Mouse (Mus musculus): ENCODE results near the gene Gfm2. TPM values are rescaled to one million over a fixed set of nuclear protein-coding genes. Genes with fewer than 3 reads are reported as not detected.

The Gfm2 gene
- polyA plus RNA-seq, 1 experiment from 2014 or later, result 32.7 TPM

DNA sequence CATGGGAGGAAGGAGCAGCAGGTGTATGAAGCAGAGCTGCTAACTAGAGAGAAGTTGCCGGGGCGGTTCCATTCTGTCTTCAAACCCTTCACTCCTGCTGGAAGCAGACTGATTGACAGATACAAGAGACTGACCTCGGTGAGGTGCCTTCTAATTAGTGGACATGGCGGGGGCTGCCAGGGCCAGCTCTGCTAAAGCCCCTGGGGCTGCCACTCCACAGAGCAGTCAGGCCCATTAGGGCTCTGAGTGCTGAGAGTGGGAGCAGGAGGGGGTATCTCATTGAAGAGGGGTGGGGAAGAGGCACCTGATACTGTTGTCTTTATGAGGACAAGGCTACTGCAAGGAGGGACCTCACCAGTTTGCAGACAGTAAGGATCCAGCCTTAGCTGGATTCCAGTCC, 77.8 kb downstream of the Gfm2 start:
- 58% methylated on average over 4 of the region's 4 CpGs for WGBS
- H3K4me2 ChIP-seq (ENCODE audit: low read depth, low read length), result no peak overlapping the region
- no peak overlapping the region for H3K4me3 ChIP-seq (replicated peaks; ENCODE audit: low read length)
- H3K9ac ChIP-seq (ENCODE audit: low read length), result no peak overlapping the region
- H3K27me3 ChIP-seq (ENCODE audit: control insufficient read depth, insufficient read depth, low read length), result no peaks in the 10 kb centered on the region
- no peaks in the 10 kb centered on the region for H3K4me1 ChIP-seq (ENCODE audit: control insufficient read depth, insufficient read depth, low read length)
- H3K9me3 ChIP-seq (replicated peaks; ENCODE audit: control insufficient read depth, low read length), result no peaks in the 10 kb centered on the region
- no peaks in the 10 kb centered on the region for H3K36me3 ChIP-seq (ENCODE audit: control insufficient read depth, insufficient read depth, low read length)
- H3K27ac ChIP-seq (ENCODE audit: low read length), result no peak overlapping the region
- no peak for ATAC-seq (ENCODE audit: insufficient read depth, low FRiP score)

DNA sequence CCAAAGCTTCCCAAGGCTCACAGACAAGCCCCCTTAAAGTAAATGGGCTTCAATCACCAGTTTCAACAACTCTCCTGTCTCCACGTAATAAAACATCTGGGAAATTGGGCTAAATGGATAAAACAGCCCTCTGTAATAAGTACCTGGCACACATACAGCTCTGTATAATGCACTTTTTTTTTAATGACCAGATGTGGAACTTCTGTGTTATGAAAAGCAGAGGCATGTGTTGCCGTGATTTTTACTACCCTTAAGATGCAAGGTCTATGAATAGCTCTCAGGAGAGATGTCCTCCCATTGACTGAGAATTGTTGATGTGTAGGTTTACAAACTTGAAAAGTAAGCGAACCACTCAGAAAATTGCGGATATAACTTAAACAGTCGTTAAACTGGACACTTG, 78.5 kb downstream of the Gfm2 start:
- no peak overlapping the region for H3K27ac ChIP-seq (ENCODE audit: low read length)
- H3K4me3 ChIP-seq (replicated peaks; ENCODE audit: low read length), result no peak overlapping the region
- H3K4me1 ChIP-seq (ENCODE audit: control insufficient read depth, insufficient read depth, low read length), result no peaks in the 10 kb centered on the region
- H3K9me3 ChIP-seq (replicated peaks; ENCODE audit: control insufficient read depth, low read length), result no peaks in the 10 kb centered on the region
- no peaks in the 10 kb centered on the region for H3K27me3 ChIP-seq (ENCODE audit: control insufficient read depth, insufficient read depth, low read length)
- H3K9ac ChIP-seq (ENCODE audit: low read length), result no peak overlapping the region
- H3K36me3 ChIP-seq (ENCODE audit: control insufficient read depth, insufficient read depth, low read length), result no peaks in the 10 kb centered on the region
- H3K4me2 ChIP-seq (ENCODE audit: low read depth, low read length), result no peak overlapping the region
- WGBS, result 59% methylated on average over 5 of the region's 5 CpGs
- ATAC-seq (ENCODE audit: insufficient read depth, low FRiP score), result no peak

DNA sequence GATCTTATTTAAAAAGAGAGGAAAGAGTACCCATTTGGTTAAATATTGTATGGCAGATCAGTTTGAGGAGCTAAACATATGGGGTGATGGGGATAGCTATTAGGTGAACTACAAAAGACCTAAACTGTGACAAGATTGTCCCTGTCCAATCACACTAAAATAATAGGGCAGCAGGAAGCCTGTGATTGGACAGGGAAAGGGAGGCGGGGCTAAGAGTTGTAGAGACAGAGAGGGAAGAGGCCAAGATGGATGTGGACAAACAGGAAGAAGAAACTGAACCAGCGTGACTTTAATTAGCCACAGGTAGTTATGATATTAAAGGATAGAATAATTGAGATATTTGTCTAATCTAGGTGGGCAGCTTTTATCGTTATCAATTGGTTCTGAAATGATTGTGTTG, 82.3 kb downstream of the Gfm2 start:
- H3K4me2 ChIP-seq (ENCODE audit: low read depth, low read length), result no peak overlapping the region
- no peak overlapping the region for H3K27ac ChIP-seq (ENCODE audit: low read length)
- no peak for ATAC-seq (ENCODE audit: insufficient read depth, low FRiP score)
- H3K4me3 ChIP-seq (replicated peaks; ENCODE audit: low read length), result no peak overlapping the region
- no peak overlapping the region for H3K9ac ChIP-seq (ENCODE audit: low read length)
- peaks cover 3% of the 10 kb centered on the region; the same call in 1 of the 2 replicates for H3K4me1 ChIP-seq (ENCODE audit: control insufficient read depth, insufficient read depth, low read length)
- H3K9me3 ChIP-seq (replicated peaks; ENCODE audit: control insufficient read depth, low read length), result no peaks in the 10 kb centered on the region
- WGBS, result 91% methylated on average over 3 of the region's 3 CpGs
- no peaks in the 10 kb centered on the region for H3K36me3 ChIP-seq (ENCODE audit: control insufficient read depth, insufficient read depth, low read length)
- H3K27me3 ChIP-seq (ENCODE audit: control insufficient read depth, insufficient read depth, low read length), result no peaks in the 10 kb centered on the region

DNA sequence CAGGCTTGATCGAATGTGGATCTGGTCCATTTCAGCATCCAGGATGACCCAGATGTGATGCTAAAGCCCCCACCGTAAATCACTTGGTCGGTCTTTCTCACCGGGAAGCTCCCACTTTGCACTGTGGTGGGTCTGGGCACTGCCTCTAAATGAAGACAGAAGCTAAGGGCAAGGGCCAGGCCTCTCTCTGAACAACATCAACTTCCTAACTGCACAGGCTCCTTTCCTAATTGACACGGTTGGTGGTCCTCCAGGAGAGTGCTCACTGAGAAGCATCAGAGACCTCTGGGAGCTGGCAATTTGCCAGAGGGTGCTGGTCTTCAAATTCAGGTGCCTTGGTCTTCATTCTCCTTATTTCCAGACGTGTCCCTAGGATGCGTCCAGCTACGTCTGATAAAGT, 86.1 kb downstream of the Gfm2 start:
- no peak overlapping the region for H3K4me3 ChIP-seq (replicated peaks; ENCODE audit: low read length)
- no peaks in the 10 kb centered on the region for H3K27me3 ChIP-seq (ENCODE audit: control insufficient read depth, insufficient read depth, low read length)
- no peak for ATAC-seq (ENCODE audit: insufficient read depth, low FRiP score)
- H3K4me1 ChIP-seq (ENCODE audit: control insufficient read depth, insufficient read depth, low read length), result peaks cover 4% of the 10 kb centered on the region; the same call in 1 of the 2 replicates
- H3K36me3 ChIP-seq (ENCODE audit: control insufficient read depth, insufficient read depth, low read length), result no peaks in the 10 kb centered on the region
- 68% methylated on average over 8 of the region's 8 CpGs for WGBS
- H3K9ac ChIP-seq (ENCODE audit: low read length), result no peak overlapping the region
- H3K9me3 ChIP-seq (replicated peaks; ENCODE audit: control insufficient read depth, low read length), result peaks cover 6% of the 10 kb centered on the region; the same call in 1 of the 2 replicates
- H3K4me2 ChIP-seq (ENCODE audit: low read depth, low read length), result no peak overlapping the region
- H3K27ac ChIP-seq (ENCODE audit: low read length), result no peak overlapping the region

DNA sequence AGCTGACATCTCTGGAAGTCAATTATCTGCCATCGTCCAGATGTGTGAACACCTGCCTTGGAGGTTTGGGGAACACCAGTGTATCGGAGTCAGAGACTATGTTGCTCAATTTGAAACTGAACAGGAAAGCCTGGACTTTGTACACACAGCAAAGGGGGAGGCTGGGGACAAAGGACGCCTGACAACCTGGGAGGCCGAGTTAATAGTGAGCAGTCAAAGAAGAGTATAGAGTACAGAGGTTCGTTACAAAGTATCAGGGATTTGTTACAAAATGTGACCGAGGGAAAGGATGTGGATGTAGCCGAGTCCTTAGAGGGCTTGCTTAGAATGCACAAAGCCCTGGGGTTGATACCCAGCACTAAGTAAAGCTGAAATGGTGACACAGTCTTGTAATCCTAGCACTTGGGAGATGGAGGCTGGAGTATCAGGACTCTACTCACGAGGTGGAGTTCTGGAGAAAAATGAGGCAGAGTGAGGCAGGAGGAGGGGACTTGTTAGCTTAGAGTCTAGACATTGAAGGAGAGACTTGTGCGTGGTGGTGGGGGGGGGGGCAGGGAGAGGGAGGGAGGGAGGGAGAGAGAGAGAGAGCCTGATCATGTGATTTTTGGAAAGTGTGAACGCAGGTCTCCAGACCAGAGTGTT, 86.7 kb downstream of the Gfm2 start:
- no peaks in the 10 kb centered on the region for H3K36me3 ChIP-seq (ENCODE audit: control insufficient read depth, insufficient read depth, low read length)
- H3K27ac ChIP-seq (ENCODE audit: low read length), result no peak overlapping the region
- H3K9ac ChIP-seq (ENCODE audit: low read length), result no peak overlapping the region
- H3K9me3 ChIP-seq (replicated peaks; ENCODE audit: control insufficient read depth, low read length), result peaks cover 6% of the 10 kb centered on the region; the same call in 1 of the 2 replicates
- H3K4me1 ChIP-seq (ENCODE audit: control insufficient read depth, insufficient read depth, low read length), result peaks cover 4% of the 10 kb centered on the region; the same call in 1 of the 2 replicates
- H3K27me3 ChIP-seq (ENCODE audit: control insufficient read depth, insufficient read depth, low read length), result no peaks in the 10 kb centered on the region
- no peak; the same call in 1 of the 2 replicates for ATAC-seq (ENCODE audit: insufficient read depth, low FRiP score)
- 57% methylated on average over 10 of the region's 10 CpGs for WGBS
- H3K4me3 ChIP-seq (replicated peaks; ENCODE audit: low read length), result no peak overlapping the region
- H3K4me2 ChIP-seq (ENCODE audit: low read depth, low read length), result no peak overlapping the region

DNA sequence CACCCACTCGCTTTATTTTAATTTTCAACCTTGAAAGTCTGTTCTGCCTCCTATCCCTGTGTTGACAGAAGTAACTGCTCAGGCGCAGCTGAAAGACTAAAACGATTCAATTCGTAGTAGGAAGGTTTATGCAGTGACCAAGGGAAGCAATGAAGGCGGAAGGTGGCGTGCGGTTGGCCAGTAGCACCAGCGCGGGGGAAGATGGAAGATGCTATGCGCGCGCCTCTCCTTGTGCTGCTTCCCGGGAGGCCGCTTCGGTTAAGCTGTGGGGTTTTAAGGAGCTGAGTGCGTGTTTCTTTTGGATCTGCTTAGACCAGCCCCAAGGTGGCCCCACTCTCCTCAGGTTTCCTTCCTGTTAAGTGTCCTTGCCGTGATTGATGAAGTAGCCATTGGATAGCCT, 87.4 kb downstream of the Gfm2 start:
- Histone ChIP-seq H3K4me3 (replicated peaks; ENCODE audit: low read length) (peak overlapping the region; percentile 14; the same call in 1 of the 2 replicates), H3K27me3 (ENCODE audit: control insufficient read depth, insufficient read depth, low read length) (no peaks in the 10 kb centered on the region), H3K9ac (ENCODE audit: low read length) (no peak overlapping the region; the same call in 1 of the 2 replicates), H3K4me2 (ENCODE audit: low read depth, low read length) (peak overlapping the region; percentile 41), H3K9me3 (replicated peaks; ENCODE audit: control insufficient read depth, low read length) (peaks cover 6% of the 10 kb centered on the region; the same call in 1 of the 2 replicates), H3K36me3 (ENCODE audit: control insufficient read depth, insufficient read depth, low read length) (no peaks in the 10 kb centered on the region), H3K27ac (ENCODE audit: low read length) (no peak overlapping the region), H3K4me1 (ENCODE audit: control insufficient read depth, insufficient read depth, low read length) (peaks cover 4% of the 10 kb centered on the region; the same call in 1 of the 2 replicates)
- no peak for ATAC-seq (ENCODE audit: insufficient read depth, low FRiP score)
- 49% methylated on average over 17 of the region's 17 CpGs for WGBS

DNA sequence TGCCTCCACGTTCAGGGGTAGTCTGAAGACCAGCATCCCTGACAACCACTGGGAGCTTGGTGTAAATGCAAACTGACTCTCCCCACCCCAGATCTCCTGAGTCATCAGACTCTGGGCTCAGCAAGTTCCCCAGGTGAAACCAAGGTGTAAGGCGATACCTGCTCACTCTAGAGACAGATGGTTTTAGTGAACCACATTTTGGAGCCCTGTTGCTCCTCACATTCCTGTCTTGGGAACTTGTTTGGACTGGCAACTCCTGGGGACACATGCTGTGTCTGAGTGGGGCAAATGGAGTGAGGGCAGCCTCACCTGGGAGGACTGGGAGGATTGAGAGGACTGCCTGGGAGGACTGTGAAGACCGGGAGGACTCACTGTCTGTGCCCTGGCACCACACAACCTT, 90.1 kb downstream of the Gfm2 start:
- Histone ChIP-seq H3K4me2 (ENCODE audit: low read depth, low read length) (no peak overlapping the region), H3K27ac (ENCODE audit: low read length) (no peak overlapping the region), H3K9ac (ENCODE audit: low read length) (no peak overlapping the region), H3K27me3 (ENCODE audit: control insufficient read depth, insufficient read depth, low read length) (no peaks in the 10 kb centered on the region), H3K9me3 (replicated peaks; ENCODE audit: control insufficient read depth, low read length) (peaks cover 6% of the 10 kb centered on the region; the same call in 1 of the 2 replicates), H3K4me1 (ENCODE audit: control insufficient read depth, insufficient read depth, low read length) (peaks cover 4% of the 10 kb centered on the region; the same call in 1 of the 2 replicates), H3K4me3 (replicated peaks; ENCODE audit: low read length) (no peak overlapping the region), H3K36me3 (ENCODE audit: control insufficient read depth, insufficient read depth, low read length) (no peaks in the 10 kb centered on the region)
- WGBS, result 86% methylated on average over 3 of the region's 3 CpGs
- no peak for ATAC-seq (ENCODE audit: insufficient read depth, low FRiP score)

DNA sequence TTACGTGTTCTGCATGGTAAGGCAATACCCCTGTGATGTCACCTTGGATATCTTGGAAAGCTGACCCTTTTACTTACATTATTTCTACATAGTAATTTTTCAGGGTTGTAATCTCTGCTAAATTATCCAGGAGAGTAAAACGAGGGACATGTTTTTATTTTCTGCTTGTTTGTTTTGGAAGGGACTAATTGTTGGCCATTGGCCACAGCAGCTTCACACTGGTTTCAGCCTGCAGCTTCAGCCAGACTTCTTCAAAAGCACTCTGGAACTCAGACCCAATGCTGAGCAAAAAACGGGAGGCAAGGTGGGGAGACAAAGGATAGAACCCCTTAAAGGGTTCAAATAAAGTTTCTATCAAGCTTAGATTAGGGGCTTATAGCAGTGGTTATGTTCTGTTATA, 92.4 kb downstream of the Gfm2 start:
- ATAC-seq (ENCODE audit: insufficient read depth, low FRiP score), result no peak
- H3K27me3 ChIP-seq (ENCODE audit: control insufficient read depth, insufficient read depth, low read length), result no peaks in the 10 kb centered on the region
- no peak overlapping the region for H3K27ac ChIP-seq (ENCODE audit: low read length)
- no peak overlapping the region for H3K4me2 ChIP-seq (ENCODE audit: low read depth, low read length)
- H3K9me3 ChIP-seq (replicated peaks; ENCODE audit: control insufficient read depth, low read length), result peaks cover 6% of the 10 kb centered on the region; the same call in 1 of the 2 replicates
- H3K4me1 ChIP-seq (ENCODE audit: control insufficient read depth, insufficient read depth, low read length), result peaks cover under 1% of the 10 kb centered on the region; the same call in 1 of the 2 replicates
- H3K9ac ChIP-seq (ENCODE audit: low read length), result no peak overlapping the region
- WGBS, result 72% methylated on average over 3 of the region's 3 CpGs
- H3K36me3 ChIP-seq (ENCODE audit: control insufficient read depth, insufficient read depth, low read length), result no peaks in the 10 kb centered on the region
- H3K4me3 ChIP-seq (replicated peaks; ENCODE audit: low read length), result no peak overlapping the region
